9 mouse cellular contexts compared by ENCODE assay signal in genomic region chr11:88524437-88524789, GRCm38 (mm10).
DNase-seq lines count a peak whose midpoint lies in the region; ATAC-seq and TF ChIP-seq lines count a peak whose summit lies in the region.
"Had no signal": no experiment of that assay in that cellular context is flagged by ENCODE, and none has a peak within 500 bp of the region (broad histone marks: within the 10 kb centered on the region; RNA-seq: fewer than 3 reads in every experiment).

No protein-coding gene starts in this region.

- no peaks in the 10 kb centered on the region for H3K27me3 ChIP-seq in heart, adult 2 months (ENCODE audit: control insufficient read depth, insufficient read depth, low read length)
- no peaks in the 10 kb centered on the region for H3K27me3 ChIP-seq in spleen, adult 2 months (ENCODE audit: control insufficient read depth, insufficient read depth, low read length)
- H3K27me3 ChIP-seq in limb, embryonic 13.5 days, result no peaks in the 10 kb centered on the region
- H3K27me3 ChIP-seq in stomach, postnatal 0 days (ENCODE audit: control insufficient read depth, insufficient read depth, low read length), result no peaks in the 10 kb centered on the region

- no peaks in the 10 kb centered on the region for H3K79me2 ChIP-seq in heart, adult 2 months (replicated peaks; ENCODE audit: control insufficient read depth, insufficient read depth, low read length)

- H3K4me1 ChIP-seq in heart, adult 2 months (ENCODE audit: control insufficient read depth, insufficient read depth, low read length), result peaks cover 42% of the 10 kb centered on the region
- peaks cover 38% of the 10 kb centered on the region for H3K4me1 ChIP-seq in spleen, adult 2 months (ENCODE audit: control insufficient read depth, insufficient read depth, insufficient read length)
- H3K4me1 ChIP-seq in limb, embryonic 13.5 days, result peaks cover 69% of the 10 kb centered on the region
- peaks cover 14% of the 10 kb centered on the region for H3K4me1 ChIP-seq in stomach, postnatal 0 days (replicated peaks; ENCODE audit: control insufficient read depth, insufficient read depth)

- no peak overlapping the region for H3K9ac ChIP-seq in heart, adult 2 months (ENCODE audit: low read depth, low read length)
- no peak overlapping the region for H3K9ac ChIP-seq in limb, embryonic 13.5 days
- H3K9ac ChIP-seq in stomach, postnatal 0 days (ENCODE audit: low read length), result no peak overlapping the region

- DNase-seq in heart, adult 2 months, result no peak
- DNase-seq in heart, adult 18-20 months, result no peak
- no peak for DNase-seq in spleen, adult 2 months (ENCODE audit: low read depth in 1 of 2, low spot score in 2 of 2)
- DNase-seq in spleen, postnatal 4 days (ENCODE audit: low spot score in 2 of 2), result no peak
- DNase-seq in stomach, postnatal 0 days (ENCODE audit: low spot score), result no peak
- DNase-seq in left cerebral cortex, postnatal 25 days (ENCODE audit: low spot score in 2 of 2), result no peak
- DNase-seq: thymus, postnatal 25 days had no signal

- H3K36me3 ChIP-seq in heart, adult 2 months (ENCODE audit: control insufficient read depth, insufficient read depth, low read length), result peaks cover 29% of the 10 kb centered on the region
- no peaks in the 10 kb centered on the region for H3K36me3 ChIP-seq in spleen, adult 2 months (ENCODE audit: control insufficient read depth, insufficient read depth, low read length)
- no peaks in the 10 kb centered on the region for H3K36me3 ChIP-seq in limb, embryonic 13.5 days
- H3K36me3 ChIP-seq in stomach, postnatal 0 days (ENCODE audit: control insufficient read depth, insufficient read depth, low read length), result no peaks in the 10 kb centered on the region

- no peak; the same call in 1 of the 2 replicates for ATAC-seq in limb, embryonic 13.5 days (ENCODE audit: low FRiP score, low read depth)
- no peak for ATAC-seq in stomach, postnatal 0 days (ENCODE audit: low FRiP score, low TSS enrichment)
- ATAC-seq in CD4-positive, CD25-positive, alpha-beta regulatory T cell, adult 4 months, result no peak

- intact Hi-C loops in heart, adult 2 months (cut with DNase I), result loop anchor here (1.0 to 2.0 kb wide), 2 partner anchors 32 to 36 kb away; no protein-coding TSS in a partner anchor
- intact Hi-C loops in left cerebral cortex, postnatal 25 days (cut with DNase I), result no loop called here

- no peaks in the 10 kb centered on the region for H3K9me3 ChIP-seq in limb, embryonic 13.5 days
- H3K9me3 ChIP-seq in stomach, postnatal 0 days (ENCODE audit: control insufficient read depth, low read length), result no peaks in the 10 kb centered on the region

- no peak for TF ChIP-seq EP300 in heart, adult 2 months (IDR thresholded peaks at IDR 0.05; ENCODE audit: insufficient read depth, low read depth, low read length)
- no peak for TF ChIP-seq EP300 in stomach, postnatal 0 days (optimal IDR thresholded peaks at IDR 0.05)

- peak overlapping the region; percentile 84 for H3K27ac ChIP-seq in heart, adult 2 months
- H3K27ac ChIP-seq in spleen, adult 2 months (ENCODE audit: insufficient read depth, low read length), result peak overlapping the region; percentile 15; the same call in 1 of the 2 replicates
- peak overlapping the region; percentile 73; the same call in 1 of the 2 replicates for H3K27ac ChIP-seq in limb, embryonic 13.5 days
- peak overlapping the region; percentile 65 for H3K27ac ChIP-seq in stomach, postnatal 0 days (replicated peaks)

- no peak overlapping the region for H3K4me3 ChIP-seq in heart, adult 2 months
- H3K4me3 ChIP-seq in spleen, adult 2 months (ENCODE audit: extremely low read depth, insufficient read depth, insufficient read length), result no peak overlapping the region
- no peak overlapping the region for H3K4me3 ChIP-seq in limb, embryonic 13.5 days
- H3K4me3 ChIP-seq in stomach, postnatal 0 days (ENCODE audit: low read depth, low read length), result no peak overlapping the region

- no peak for TF ChIP-seq POLR2A in heart, adult 2 months (IDR thresholded peaks at IDR 0.05; ENCODE audit: insufficient read depth, low read depth, low read length)
- no peak for TF ChIP-seq POLR2A in spleen, adult 2 months (IDR thresholded peaks at IDR 0.05; ENCODE audit: low read depth, low read length)

- H3K4me2 ChIP-seq in limb, embryonic 13.5 days (replicated peaks), result no peak overlapping the region
- no peak overlapping the region for H3K4me2 ChIP-seq in stomach, postnatal 0 days (replicated peaks; ENCODE audit: low read depth)

- no peak for TF ChIP-seq CTCF in heart, adult 2 months (IDR thresholded peaks at IDR 0.05)
- no peak for TF ChIP-seq CTCF in spleen, adult 2 months (IDR thresholded peaks at IDR 0.05; ENCODE audit: extremely low read depth, insufficient read depth, insufficient read length, insufficient replicate concordance)
- no peak for TF ChIP-seq CTCF in stomach, postnatal 0 days (IDR thresholded peaks at IDR 0.05; ENCODE audit: low read depth)

Comparison
In these comparisons a context has a peak if more than half of its experiments do, and no peak if none do; other contexts are left out.
1. H3K27ac ChIP-seq: peak in every context shown above with its lines; median percentile 84 in heart, adult 2 months; 73 in limb, embryonic 13.5 days; 65 in stomach, postnatal 0 days; 15 in spleen, adult 2 months.